Mouse (Mus musculus) forebrain, embryonic 11.5 days (tissue): Measurements from ENCODE around the gene Gm9733. TPM values are rescaled to one million over a fixed set of nuclear protein-coding genes. Genes with fewer than 3 reads are reported as not detected.

ENCODE experiments used
- ATAC-seq: fragments of 200-750 bp; cut with Nextera tagmentation; replicated peaks from 2 replicates; pipeline ENCODE4 v1.8.0; 2017; ENCODE audit warnings: moderate TSS enrichment; ENCODE audit not compliant: low FRiP score
- DNase-seq: peaks from one replicate; pipeline ENCODE4 v3.0.0-alpha.2; 2017; ENCODE audit warnings: low spot score
- H3K27ac ChIP-seq: fragments of 300-500 bp; sonication (generic); 2 replicates; pipeline ENCODE4 v1.5.1; 2014; ENCODE audit warnings: low read depth, low read length
- H3K27me3 ChIP-seq: fragments of 300-500 bp; sonication (generic); 2 replicates; pipeline ENCODE4 v1.6.1; 2014; ENCODE audit warnings: mild to moderate bottlenecking, low read length, mixed read lengths; ENCODE audit not compliant: control insufficient read depth, insufficient read depth
- H3K36me3 ChIP-seq: fragments of 300-500 bp; sonication (generic); 2 replicates; pipeline ENCODE4 v1.6.1; 2014; ENCODE audit warnings: mild to moderate bottlenecking, low read length, moderate library complexity, mixed read lengths; ENCODE audit not compliant: control insufficient read depth, insufficient read depth
- H3K4me1 ChIP-seq: fragments of 300-500 bp; sonication (generic); replicated peaks from 2 replicates; pipeline ENCODE4 v1.6.1; 2014; ENCODE audit warnings: low read length, mixed read lengths; ENCODE audit not compliant: control insufficient read depth, insufficient read depth
- H3K4me2 ChIP-seq: fragments of 300-500 bp; sonication (generic); 2 replicates; pipeline ENCODE4 v1.6.1; 2014; ENCODE audit warnings: low read depth, mild to moderate bottlenecking, low read length, moderate library complexity, mixed read lengths; ENCODE audit not compliant: severe bottlenecking
- H3K4me3 ChIP-seq: fragments of 300-500 bp; sonication (generic); 2 replicates; pipeline ENCODE4 v1.5.1; 2014; ENCODE audit warnings: low read depth, low read length
- H3K9ac ChIP-seq: fragments of 300-500 bp; sonication (generic); 2 replicates; pipeline ENCODE4 v1.6.1; 2014; ENCODE audit warnings: low read length
- H3K9me3 ChIP-seq: fragments of 300-500 bp; sonication (generic); 2 replicates; pipeline ENCODE4 v1.6.1; 2016; ENCODE audit warnings: low read length, mixed read lengths; ENCODE audit not compliant: control insufficient read depth
- WGBS: fragments of 180-500 bp; shearing (Covaris S2); extraction: QIAGEN DNeasy Blood & Tissue Kit; methylation state at CpG from one replicate; pipeline ENCODE4 v1.1.7; 2014; 5-methylcytosine and 5-hydroxymethylcytosine counted together
- polyA plus RNA-seq: library from polyadenylated mRNA; unstranded; fragments of >200 nt; fragmentation: Nextera tagmentation; extraction: Ambion mirVana; gene quantifications from 2 replicates; pipeline ENCODE4 v1.2.1, GENCODE M21; 2014

The Gm9733 gene
- polyA plus RNA-seq, 1 experiment from 2014 or later: not detected

DNA sequence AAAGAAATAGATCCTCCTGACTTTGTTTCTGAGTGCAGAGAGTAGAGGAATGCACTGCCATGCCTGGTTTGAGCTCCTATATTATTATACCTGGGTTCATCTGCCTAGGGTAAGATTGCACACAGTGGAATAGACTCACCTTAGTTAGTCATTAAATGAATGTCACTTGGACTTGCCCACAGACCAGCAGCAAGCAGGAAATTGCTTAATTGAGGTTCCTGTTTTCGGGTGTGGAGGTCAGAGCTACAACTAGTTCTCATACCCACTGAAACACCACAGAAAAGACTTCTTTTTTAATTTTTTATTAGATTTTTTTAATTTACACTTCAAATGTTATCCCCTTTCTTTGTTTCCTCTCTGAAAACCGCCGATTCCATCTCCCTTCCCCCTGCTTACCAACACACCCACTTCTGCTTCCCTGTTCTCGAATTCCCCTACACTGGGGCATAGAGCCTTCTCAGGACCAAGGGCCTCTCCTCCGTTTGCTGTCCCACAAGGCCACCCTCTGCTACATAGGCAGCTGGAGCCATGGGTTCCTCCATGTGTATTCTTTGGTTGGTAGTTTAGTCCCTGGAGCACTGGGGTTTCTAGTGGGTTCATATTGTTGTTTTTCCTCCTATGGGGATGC, 56.1 kb downstream of the Gm9733 start:
- Histone ChIP-seq H3K9me3 (no peaks in the 10 kb centered on the region), H3K4me3 (no peak overlapping the region), H3K27ac (no peak overlapping the region), H3K4me1 (no peaks in the 10 kb centered on the region), H3K27me3 (no peaks in the 10 kb centered on the region), H3K36me3 (no peaks in the 10 kb centered on the region), H3K4me2 (no peak overlapping the region), H3K9ac (no peak overlapping the region)
- DNase-seq (no peak), ATAC-seq (no peak)
- 79% methylated on average over 5 of the region's 5 CpGs for WGBS

- Histone ChIP-seq H3K27ac (no peak overlapping the region), H3K4me2 (no peak overlapping the region), H3K36me3 (no peaks in the 10 kb centered on the region), H3K4me3 (no peak overlapping the region), H3K9me3 (no peaks in the 10 kb centered on the region), H3K9ac (no peak overlapping the region), H3K4me1 (no peaks in the 10 kb centered on the region), H3K27me3 (no peaks in the 10 kb centered on the region)
- DNase-seq (no peak), ATAC-seq (no peak)
- 12% methylated on average over 3 of the region's 3 CpGs for WGBS
Observed at GRCm38 (mm10) chr3:15264450-15264849, 67.7 kb downstream of the Gm9733 start.

- no peak overlapping the region for H3K4me3 ChIP-seq
- H3K4me2 ChIP-seq: no peak overlapping the region
- no peaks in the 10 kb centered on the region for H3K27me3 ChIP-seq
- no peaks in the 10 kb centered on the region for H3K4me1 ChIP-seq
- 75% methylated on average over 6 of the region's 6 CpGs for WGBS
- DNase-seq: no peak
- H3K36me3 ChIP-seq: no peaks in the 10 kb centered on the region
- no peak overlapping the region for H3K9ac ChIP-seq
- no peak for ATAC-seq
- no peaks in the 10 kb centered on the region for H3K9me3 ChIP-seq
- no peak overlapping the region for H3K27ac ChIP-seq
Observed at GRCm38 (mm10) chr3:15255726-15256125, 76.4 kb downstream of the Gm9733 start.

Other genes starting within 250 kb of the Gm9733 start
- not detected in 2 replicates for gene Sirpb1a, start 94.2 kb upstream of the Gm9733 start, polyA plus RNA-seq
- not detected in 2 replicates for gene Sirpb1b, start 242.8 kb upstream of the Gm9733 start, polyA plus RNA-seq